Mouse (Mus musculus): ENCODE data around the gene Lrrc10b.

Lrrc10b gene

GRCm38 (mm10) chr19:10444685-10445369 is 12.4 kb downstream of the Lrrc10b start:
- CTCF ChIA-PET = no interaction called here

GRCm38 (mm10) chr19:10437521-10437920 is 19.8 kb downstream of the Lrrc10b start:
- CTCF ChIA-PET = no interaction called here

- CTCF ChIA-PET = no interaction called here
These were observed 20.5 kb downstream of the Lrrc10b start for GRCm38 (mm10) chr19:10436726-10437125.

- CTCF ChIA-PET = no interaction called here
These were observed 21.4 kb downstream of the Lrrc10b start for GRCm38 (mm10) chr19:10435908-10436307.

GRCm38 (mm10) chr19:10434927-10435326 is 22.3 kb downstream of the Lrrc10b start:
- CTCF ChIA-PET = no interaction called here

DNA sequence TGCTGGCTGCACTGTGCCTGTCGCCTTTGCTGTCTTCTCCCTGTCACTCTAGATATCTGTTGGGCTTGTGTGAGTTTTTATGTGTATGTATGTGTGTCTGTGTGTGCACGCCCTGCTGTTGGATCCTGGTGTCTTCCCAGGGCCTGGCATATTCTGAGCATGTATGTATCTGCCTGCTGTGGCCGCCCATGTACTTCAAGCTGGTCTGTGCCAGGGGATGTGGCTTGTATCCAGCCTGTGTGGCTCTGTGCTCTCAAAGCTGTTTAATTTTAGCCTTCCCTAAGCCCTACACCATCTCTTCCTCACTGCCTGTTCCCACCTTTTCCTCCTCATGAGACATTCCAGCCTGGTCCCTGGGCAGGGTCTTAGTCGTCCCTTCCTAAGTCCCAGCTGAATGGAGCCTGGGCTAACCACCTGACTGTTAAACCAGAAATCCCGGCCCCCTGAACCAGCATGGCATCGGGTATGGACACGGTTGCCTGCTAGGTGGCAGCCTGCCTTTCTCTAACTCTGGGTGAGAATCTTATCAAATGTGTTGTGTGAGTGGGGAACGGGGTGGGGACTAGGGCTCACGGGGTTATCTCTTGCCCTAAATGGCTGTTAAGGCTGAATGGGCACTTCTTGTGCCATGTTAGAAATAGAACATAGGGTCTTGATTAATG is 23.3 kb downstream of the Lrrc10b start:
- CTCF ChIA-PET = no interaction called here

DNA sequence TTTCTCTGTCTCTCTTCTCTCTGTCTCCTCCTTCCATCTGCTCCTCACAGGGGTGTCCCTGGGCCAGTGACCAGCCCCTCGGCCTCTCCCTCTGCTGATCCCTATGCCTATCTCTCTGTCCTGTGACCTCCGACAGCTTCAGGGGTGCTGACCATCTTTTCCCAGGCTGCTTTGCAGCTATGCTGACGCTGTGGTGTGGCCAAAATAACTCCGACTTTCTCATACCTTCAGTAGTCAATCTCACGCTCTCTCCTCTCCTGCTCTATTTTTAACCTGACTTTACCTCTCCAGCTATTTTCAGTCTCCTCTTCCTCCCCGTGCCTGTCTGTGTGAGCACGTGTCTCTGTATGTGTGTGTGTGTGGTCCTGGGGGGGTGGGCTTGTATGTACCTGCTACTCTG is 24.0 kb downstream of the Lrrc10b start:
- CTCF ChIA-PET = no interaction called here

- CTCF ChIA-PET = no interaction called here
These were observed 25.4 kb downstream of the Lrrc10b start for GRCm38 (mm10) chr19:10431841-10432240.

GRCm38 (mm10) chr19:10431410-10431809 is 25.9 kb downstream of the Lrrc10b start:
- CTCF ChIA-PET = no interaction called here

DNA sequence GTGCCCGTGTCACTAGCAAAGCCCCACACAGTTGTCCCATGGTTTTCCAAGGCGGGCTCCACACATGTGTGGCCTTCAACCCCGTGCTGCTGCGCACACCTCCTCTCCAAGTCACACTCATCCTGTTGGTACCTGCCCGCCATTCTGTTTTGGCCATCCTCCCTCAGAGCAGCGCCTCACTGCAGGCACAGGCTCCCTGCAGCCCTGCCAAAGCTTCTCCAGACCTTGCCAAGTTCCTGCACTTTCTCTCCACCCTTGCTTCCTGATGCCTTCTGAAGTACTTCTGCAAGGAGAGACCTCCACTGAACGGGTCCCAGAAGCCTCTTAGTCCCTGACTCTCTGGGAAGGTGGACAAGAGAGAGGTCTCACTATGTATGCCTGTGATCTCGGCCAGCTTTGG is 27.9 kb downstream of the Lrrc10b start:
- CTCF ChIA-PET = no interaction called here

DNA sequence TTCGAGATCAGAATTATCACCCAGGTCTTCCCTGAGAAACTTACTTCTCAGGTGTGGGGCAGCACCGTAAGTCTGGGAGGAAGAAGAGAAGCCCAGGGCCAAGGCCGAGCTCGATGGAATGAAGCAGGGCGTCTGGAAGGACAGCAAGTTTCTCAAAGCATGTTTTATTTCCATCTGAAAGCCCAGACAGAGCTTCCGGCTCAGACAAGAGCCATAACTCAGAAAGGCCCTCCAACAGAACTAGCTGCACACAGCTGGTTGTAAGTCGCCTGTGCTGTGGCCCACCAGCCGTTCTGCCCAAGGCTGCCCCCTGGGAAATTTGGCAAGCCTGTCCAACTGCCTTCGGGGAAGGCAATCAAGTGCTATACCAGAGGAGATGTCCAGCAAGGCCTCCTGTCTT is 29.8 kb downstream of the Lrrc10b start:
- CTCF ChIA-PET = no interaction called here

DNA sequence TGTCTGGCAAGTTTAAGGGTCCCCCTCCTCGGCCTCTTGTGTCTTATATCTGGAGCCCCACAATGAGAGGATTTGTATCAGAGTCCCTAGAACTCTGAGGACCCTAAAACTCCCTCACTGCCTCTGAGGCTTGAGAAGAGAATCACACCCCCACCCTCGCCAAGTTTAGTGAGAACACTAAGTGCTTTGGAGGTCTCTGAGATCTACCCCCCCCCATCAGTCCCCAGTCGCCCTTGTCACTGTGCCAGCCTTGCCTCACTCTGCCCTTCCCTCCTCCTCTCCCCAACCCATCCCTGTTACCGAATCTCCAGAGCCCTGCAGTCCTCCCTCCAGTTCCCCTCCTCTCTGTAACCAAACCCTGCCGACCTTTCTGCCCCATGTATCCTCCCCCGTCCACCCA is 30.5 kb downstream of the Lrrc10b start:
- CTCF ChIA-PET = no interaction called here

GRCm38 (mm10) chr19:10426312-10426711 is 31.0 kb downstream of the Lrrc10b start:
- CTCF ChIA-PET = no interaction called here

GRCm38 (mm10) chr19:10425484-10426270 is 31.6 kb downstream of the Lrrc10b start:
- CTCF ChIA-PET = no interaction called here

DNA sequence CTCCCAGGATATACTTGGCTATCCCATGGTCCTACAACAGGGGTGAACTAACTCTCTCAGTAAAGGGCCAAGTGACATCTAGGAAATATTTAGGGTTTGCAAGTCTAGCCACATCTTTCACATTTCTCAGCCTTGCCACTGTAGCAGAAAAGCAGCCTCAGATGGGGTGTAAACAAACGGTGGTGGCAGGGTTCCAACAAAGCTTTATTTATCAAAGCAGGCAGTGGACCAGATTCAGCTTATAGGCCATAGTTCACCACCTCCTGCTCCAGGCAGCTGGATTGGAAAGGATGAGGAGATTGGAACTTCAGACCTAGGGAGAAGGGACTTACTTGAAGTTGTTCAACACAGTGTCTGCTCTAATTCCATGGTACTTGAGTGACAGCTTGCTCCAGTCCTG is 32.5 kb downstream of the Lrrc10b start:
- CTCF ChIA-PET = no interaction called here

GRCm38 (mm10) chr19:10421986-10422976 is 35.0 kb downstream of the Lrrc10b start:
- CTCF ChIA-PET = no interaction called here

- CTCF ChIA-PET = no interaction called here
These were observed 39.8 kb downstream of the Lrrc10b start for GRCm38 (mm10) chr19:10417436-10417835.

DNA sequence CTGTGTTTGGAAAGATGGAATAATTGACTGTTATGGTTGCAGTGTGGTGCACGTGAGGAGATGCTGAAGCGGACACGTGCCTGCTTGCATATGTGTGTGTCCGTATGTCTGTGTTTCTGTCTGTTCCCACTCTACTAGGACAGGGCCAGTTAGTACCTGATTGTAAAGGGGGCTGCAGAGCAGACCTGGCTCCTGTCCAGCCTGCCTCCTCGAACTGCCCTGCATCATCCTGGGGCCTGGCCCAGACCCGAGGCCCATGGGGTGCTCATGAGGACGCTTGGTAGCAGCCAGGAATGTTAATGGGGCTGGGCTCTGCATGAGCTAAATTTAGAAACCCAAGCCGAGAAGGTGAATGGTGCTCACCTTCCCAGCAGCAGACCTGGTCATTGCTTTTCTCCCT is 40.4 kb downstream of the Lrrc10b start:
- CTCF ChIA-PET = no interaction called here

- CTCF ChIA-PET = no interaction called here
These were observed 41.8 kb downstream of the Lrrc10b start for GRCm38 (mm10) chr19:10415508-10415907.

- CTCF ChIA-PET = no interaction called here
These were observed 43.5 kb downstream of the Lrrc10b start for GRCm38 (mm10) chr19:10413701-10414242.
